Mouse (Mus musculus) induced T-regulatory cell, adult 2 months (primary cell): Measurements from ENCODE around the gene Cbx6.

Experiments
- DNase-seq: peaks from one replicate; pipeline ENCODE4 v3.0.0-alpha.2; 2012; ENCODE audit warnings: low read depth

Cbx6 gene

GRCm38 (mm10) chr15:79803533-79804351 lies 30.7 kb downstream of the Cbx6 start:
- peak; percentile 40 for DNase-seq

GRCm38 (mm10) chr15:79802304-79802703 lies 32.2 kb downstream of the Cbx6 start:
- no peak for DNase-seq

GRCm38 (mm10) chr15:79801646-79802045 lies 32.8 kb downstream of the Cbx6 start:
- DNase-seq: no peak

GRCm38 (mm10) chr15:79800701-79801100 lies 33.8 kb downstream of the Cbx6 start:
- DNase-seq: no peak

- no peak for DNase-seq
Measured at GRCm38 (mm10) chr15:79798591-79798990, 35.9 kb downstream of the Cbx6 start.

- no peak for DNase-seq
Measured at GRCm38 (mm10) chr15:79797680-79798079, 36.8 kb downstream of the Cbx6 start.

GRCm38 (mm10) chr15:79797096-79797495 lies 37.4 kb downstream of the Cbx6 start:
- DNase-seq: no peak

- DNase-seq: no peak
Measured at GRCm38 (mm10) chr15:79796256-79796655, 38.2 kb downstream of the Cbx6 start.

- DNase-seq: no peak
Measured at GRCm38 (mm10) chr15:79794173-79794572, 40.3 kb downstream of the Cbx6 start.

- DNase-seq: no peak
Measured at GRCm38 (mm10) chr15:79793076-79793475, 41.4 kb downstream of the Cbx6 start.

GRCm38 (mm10) chr15:79792455-79792854 lies 42.0 kb downstream of the Cbx6 start:
- DNase-seq: no peak

- peak; percentile 71 for DNase-seq
Measured at GRCm38 (mm10) chr15:79791502-79791901, 43.0 kb downstream of the Cbx6 start.

GRCm38 (mm10) chr15:79790905-79791304 lies 43.6 kb downstream of the Cbx6 start:
- DNase-seq: no peak

- DNase-seq: no peak
Measured at GRCm38 (mm10) chr15:79790111-79790510, 44.4 kb downstream of the Cbx6 start.

- no peak for DNase-seq
Measured at GRCm38 (mm10) chr15:79787815-79788214, 46.7 kb downstream of the Cbx6 start.

GRCm38 (mm10) chr15:79785056-79785455 lies 49.4 kb downstream of the Cbx6 start:
- no peak for DNase-seq

- no peak for DNase-seq
Measured at GRCm38 (mm10) chr15:79777749-79778148, 56.7 kb downstream of the Cbx6 start, which contains the start of gene Dnal4. Gene Dnal4, minus strand, starts transcription at chr15:79777849.

GRCm38 (mm10) chr15:79775662-79776061 lies 58.8 kb downstream of the Cbx6 start:
- DNase-seq: peak; percentile 10

GRCm38 (mm10) chr15:79774117-79775027 lies 60.1 kb downstream of the Cbx6 start:
- DNase-seq: peak; percentile 99
